Mouse (Mus musculus): ENCODE measurements around the gene Uaca.
"Not testable (repeated sequence)": the region's sequence is repeated elsewhere in the genome, so short reads cannot be mapped to it uniquely, and the experiment has no call there.

The Uaca gene

DNA sequence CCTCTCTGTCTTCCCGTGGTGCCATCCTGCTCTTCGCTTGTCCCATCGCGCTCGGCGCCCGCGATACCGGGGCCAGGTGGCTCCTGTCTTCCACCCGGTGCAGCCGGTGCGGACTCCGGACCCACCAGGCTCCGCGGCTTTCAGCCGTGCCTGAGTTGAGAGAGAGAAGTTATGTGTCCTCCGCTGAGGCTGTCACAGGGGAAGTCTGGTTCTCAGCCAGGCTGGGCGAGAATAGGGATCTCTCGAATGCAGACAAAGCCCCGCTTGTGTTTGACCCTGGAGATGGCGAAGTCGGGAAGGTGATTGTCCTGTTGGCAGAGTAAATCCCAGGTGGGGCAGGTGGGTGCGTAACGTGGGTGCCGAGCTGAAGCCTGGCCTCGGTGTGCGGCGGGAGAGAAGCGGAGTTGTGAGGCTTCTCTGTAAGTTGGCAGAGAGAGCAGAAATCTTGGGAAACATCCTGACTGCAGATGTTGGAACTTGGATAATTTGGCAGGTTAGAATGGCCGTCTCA lies 554 bp downstream of the Uaca start:
- no peak for DNase-seq (ENCODE audit: low read depth, low spot score)

DNA sequence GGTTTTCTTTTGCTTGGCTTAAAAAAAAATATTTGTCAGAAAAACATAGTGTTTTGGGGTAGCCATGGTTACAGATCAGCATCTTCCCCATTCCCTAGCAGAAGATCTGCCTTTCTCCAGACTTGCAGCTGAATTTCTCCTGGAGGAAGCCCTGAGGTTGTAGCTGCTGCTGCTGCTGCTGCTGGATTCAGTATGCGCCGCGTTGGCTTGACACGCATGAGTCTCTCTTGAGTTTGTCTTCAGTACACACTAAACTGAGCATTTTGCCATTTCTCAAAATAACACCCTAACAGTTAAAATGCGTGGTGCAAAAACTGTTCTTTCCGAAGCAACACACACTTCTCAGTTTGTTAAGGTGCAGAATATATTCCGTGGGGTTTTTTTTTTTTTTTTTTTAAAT lies 1.7 kb downstream of the Uaca start:
- no peak for DNase-seq (ENCODE audit: low read depth, low spot score)

DNA sequence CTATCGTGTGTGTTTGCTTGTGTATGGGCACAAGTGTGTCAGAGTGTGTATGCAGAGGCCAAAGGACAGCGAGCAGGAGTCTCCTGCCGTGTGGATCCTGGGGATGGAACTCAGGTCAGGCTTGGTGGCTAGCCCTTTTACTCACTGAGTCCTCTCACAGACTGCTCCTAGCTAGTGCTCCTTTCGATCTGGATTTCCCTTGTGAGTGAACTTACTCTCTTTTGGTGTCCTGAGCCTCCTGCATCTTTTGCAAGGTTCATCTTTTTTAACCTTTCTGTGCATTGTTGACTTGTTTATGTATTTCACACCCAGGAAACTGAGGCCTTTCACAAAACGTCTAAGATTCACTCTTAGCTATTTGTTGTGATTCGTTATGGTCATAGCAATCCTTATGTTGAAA lies 2.8 kb downstream of the Uaca start:
- no peak for DNase-seq (ENCODE audit: low read depth, low spot score)

DNA sequence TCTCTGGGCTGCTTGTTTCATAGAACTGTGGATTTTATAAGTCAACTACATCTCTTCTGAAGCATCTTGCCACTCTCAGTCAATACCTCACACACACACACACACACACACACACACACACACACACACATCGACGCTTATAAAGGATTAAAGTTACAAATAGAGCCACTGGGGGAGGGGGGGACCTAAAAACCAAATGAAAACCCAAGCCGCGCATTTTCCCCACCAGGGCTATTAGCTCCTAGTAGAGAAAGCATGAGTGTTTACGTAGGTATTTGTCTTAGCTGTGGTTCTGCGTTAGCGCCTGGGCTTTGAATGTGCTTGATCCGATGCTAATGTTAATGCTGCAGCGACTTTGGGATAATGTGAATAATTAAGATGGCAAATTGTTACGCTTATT lies 4.7 kb downstream of the Uaca start:
- no peak for DNase-seq (ENCODE audit: low read depth, low spot score)

DNA sequence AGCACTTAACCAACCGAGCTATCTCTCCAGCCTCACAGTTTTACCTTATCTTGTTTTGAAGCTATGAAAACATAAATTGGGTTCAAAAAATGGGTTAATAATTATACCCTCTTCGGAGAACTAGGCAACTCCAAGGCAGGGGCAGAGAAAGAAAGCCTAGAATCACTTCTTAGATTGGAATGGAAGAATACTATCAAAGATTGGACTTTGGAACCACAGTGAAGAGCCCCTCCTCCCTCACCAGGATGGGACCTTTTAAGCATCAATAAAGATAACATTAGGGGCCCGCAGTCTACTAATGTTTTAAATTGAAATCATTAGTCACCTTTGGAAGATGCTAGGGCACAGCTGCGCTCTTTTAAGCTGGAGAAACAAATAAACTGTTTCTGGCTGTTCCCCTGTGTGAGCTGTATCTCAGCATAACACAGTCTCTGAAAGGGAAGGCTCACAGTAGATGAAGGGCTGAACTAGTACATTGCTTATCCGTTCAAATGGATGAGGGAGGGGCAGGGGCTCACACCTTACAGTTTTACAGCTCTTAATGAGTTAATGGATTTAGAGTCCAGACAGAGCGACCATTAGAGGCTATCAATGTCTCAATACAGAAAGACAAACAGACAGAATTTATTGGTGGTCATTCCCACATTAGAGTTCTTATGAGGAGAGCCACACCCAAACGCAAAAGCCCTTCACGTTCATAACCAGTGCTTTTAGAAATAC lies 6.5 kb downstream of the Uaca start:
- no peak for DNase-seq (ENCODE audit: low read depth, low spot score)

DNA sequence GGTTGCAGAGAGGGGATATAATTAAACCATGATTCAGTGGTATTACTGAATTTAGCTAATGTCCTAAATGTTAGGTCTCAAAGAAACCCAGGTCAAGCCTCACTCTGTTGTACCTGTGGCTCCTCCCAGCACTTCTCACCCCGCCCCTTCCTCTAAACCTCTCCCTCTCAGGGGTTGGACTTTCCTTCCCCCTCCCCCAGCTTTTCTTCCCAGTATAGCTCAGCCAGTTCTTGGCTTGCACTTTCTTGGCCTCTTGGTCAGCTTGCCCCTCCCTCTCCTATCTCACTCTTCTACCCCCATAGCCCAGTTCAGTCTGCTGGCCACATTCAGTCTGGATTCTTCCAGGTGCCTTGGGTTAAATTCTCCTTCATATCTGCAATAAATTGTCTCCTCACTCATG lies 7.4 kb downstream of the Uaca start:
- no peak for DNase-seq (ENCODE audit: low read depth, low spot score)

DNA sequence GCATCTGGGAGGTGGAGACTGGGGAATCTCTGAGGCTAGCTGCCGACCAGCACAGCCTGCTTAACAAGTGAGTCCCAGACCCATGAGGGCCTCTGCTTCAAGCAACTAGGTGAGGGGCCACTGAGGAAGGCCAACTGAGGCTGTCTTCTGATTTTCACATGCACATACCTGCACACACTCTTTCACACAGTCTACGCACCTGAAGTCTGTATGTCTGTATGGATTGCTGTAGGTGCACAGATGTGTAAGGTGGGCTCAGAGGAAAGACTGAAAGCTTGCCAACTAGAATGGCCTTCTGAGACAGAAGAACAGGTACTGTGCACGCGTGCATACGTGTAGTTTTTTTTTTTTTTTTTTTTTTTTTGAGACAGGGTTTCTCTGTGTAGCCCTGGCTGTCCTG lies 8.0 kb downstream of the Uaca start:
- DNase-seq (ENCODE audit: low read depth, low spot score) = no peak

DNA sequence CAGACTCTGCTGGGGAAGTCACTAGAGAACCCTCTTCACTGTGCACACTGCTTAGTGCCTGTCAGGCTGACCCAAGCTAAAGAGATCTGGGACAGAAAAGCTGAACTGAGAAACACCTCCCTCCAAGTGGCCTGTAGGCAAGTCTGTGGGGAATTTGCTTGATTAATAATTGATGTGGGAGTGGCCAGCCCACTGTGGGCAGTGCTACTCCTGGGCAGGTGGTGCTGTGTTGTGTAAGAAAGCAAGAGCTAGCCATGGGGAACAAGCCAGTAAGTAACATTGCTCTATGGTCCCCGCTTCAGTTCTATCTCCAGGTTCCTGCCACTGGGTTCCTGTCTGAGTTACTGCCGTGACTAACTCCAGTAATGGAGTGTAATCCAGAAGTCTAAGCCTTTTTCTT lies 11.7 kb downstream of the Uaca start:
- no peak for DNase-seq (ENCODE audit: low read depth, low spot score)

DNA sequence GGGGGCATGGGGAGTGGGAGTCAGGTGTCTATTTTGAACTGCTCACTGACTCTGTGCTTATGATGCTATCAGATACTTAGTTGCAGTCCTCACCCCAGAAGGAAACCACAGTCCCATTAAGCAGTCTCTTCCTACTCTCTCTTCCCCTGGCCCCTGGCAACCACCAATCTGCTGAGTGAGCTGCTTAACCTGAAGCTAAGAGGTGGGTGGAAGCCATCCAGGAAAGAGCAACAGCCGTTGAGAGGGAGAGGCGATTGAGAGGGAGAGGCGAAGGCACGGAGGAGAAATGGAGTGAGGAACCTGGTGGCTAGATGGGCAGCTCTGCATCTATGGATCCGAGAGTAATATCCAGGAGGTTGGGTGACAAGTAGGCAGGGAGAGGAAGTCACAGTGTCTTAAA lies 13.7 kb downstream of the Uaca start:
- DNase-seq (ENCODE audit: low read depth, low spot score) = no peak

DNA sequence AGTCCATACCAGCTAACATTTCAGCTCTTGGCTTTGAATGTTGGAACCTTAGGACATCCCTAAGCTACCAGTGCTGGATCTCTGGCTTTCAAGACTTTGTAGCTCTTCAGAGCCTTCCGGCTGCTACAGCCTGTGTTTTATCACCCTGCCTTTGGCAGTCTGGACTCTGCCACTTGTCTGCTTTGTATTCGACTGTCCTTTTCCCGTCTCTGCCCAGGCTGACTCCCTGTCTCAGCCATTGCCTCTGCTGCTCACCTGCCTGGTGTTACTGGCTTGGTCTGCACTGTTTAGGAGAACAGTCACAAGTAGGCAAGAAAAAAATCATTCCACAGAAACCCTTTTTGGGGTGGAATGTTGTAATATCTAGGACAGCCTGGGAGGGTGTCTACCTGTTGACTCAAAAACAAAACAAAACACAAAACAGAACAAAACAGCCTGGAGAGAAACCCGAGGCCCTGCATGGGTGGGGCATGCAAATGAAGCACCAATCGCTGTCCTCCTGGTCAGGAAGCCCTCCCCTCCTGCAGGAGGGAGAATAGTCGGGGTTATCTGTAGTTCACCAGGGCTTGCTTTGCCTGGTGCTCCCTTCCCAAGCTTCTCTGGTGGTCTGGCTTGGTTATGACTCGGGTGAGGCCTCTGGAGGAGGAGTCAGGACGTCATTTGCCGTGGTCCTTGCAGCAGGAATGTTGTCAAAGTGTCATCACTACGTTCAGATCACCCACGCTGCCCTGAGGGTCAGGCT lies 19.0 kb downstream of the Uaca start:
- no peak for DNase-seq (ENCODE audit: low read depth, low spot score)

DNA sequence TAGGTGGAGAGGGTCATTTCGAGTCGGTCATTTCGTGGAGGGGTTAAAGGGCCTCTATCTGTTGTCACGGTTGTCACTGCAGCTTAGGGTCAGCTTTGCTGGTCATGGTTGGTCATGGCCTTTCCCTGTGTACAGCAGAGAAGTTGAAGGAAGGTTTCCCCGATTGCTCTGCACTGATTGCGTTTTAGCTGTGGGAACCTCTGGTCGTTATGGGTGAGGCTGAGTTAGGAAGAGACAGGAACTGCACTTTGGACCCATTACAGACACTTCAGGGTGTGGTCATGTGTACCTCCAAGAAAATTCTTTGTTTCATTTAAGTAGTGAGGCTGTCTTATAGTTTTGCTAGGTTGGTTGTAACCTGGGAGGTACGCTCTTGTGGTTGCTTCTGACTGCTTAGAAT lies 21.2 kb downstream of the Uaca start:
- no peak for DNase-seq (ENCODE audit: low read depth, low spot score)

DNA sequence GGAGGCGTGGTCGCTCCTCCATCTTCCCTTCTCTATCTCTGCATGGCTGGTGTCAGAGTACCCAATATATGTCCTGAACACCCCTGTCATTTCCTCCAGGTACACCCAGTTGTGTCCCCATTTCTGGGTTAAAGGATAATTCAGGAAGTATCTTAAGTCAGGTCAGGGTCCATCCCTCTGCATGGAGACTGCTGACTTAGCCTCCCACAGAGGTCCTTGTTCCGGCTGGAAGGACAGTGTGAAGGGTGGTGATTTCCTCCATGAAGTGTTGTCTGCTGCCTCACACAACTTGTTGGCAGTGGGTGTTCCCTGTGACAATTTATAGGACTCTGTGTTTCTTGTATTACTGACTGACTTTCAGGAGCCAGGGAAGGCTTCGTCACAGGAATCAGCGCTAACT lies 23.2 kb downstream of the Uaca start:
- no peak for DNase-seq (ENCODE audit: low read depth, low spot score)

DNA sequence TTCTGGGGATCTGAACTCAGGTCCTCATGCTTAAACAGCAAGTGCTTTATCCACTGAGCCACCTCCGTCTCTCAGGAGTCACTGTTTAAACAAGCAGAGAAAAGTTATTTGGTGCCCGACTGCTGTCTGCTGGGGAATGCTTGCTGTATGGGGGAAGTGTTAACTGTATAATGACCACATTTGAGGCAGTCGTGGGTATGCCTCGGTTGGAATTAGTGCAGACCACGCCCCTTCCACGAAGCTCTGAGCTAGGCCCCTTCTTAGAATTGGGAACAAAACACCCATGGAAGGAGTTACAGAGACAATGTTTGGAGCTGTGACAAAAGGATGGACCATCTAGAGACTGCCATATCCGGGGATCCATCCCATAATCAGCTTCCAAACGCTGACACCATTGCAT lies 24.2 kb downstream of the Uaca start:
- not testable (repeated sequence) for DNase-seq (ENCODE audit: low read depth, low spot score)

DNA sequence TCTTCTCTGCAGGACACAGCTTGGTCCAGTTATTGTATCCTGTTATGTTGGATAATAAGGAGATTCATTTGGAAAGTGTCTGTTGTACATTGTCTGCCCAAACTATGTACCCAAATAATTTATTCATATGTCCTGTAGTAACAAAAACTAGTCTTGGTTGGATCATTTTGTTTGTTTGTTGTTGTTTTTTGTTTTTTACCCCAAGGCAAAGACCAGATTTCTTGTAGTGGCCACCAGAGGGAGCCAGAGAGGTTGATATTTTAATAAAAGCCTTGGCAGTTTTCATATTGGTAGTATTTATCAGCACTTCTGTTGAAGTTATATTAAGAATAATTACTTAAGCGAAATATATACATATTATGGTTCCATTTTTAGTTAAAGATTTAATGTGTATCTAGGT lies 25.0 kb downstream of the Uaca start:
- no peak for DNase-seq (ENCODE audit: low read depth, low spot score)

DNA sequence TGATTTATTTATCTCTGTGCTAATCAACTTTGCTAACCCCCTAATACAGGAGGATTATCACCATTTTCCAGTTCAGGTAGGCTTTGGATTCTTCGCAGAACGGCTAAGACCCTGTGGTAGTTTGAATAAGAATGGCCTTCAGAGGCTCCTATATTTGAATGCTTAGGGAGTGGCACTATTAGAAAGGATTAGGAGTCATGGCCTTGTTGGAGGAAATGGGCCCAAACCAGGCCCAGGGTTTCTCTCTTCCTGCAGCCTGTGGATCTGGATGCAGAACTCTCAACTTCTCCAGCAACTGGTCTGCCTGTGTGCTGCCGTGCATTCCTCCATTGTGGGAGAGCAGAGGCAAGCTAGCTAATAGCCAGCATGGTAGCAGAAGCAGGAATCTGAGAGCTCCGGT lies 27.2 kb downstream of the Uaca start:
- no peak for DNase-seq (ENCODE audit: low read depth, low spot score)

DNA sequence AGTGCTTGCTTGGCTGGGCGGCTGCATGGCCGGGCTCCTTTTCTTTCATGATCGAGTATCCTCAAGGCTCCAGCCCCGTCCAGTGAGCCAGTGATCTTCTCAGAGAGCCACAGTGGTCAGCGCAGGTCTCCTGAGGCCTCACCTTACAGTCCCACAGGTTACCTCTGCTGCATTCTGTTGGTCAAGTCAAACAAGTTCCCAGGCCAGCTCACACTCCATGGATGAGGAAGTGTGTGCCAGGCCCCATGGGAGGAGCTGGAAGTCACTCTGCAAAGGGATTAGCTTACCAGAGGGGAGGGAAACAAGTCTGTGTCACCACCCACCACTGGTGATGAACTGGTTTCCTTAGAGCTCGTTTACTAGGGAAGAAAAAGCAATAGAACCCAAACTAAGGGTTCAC lies 28.3 kb downstream of the Uaca start:
- no peak for DNase-seq (ENCODE audit: low read depth, low spot score)

DNA sequence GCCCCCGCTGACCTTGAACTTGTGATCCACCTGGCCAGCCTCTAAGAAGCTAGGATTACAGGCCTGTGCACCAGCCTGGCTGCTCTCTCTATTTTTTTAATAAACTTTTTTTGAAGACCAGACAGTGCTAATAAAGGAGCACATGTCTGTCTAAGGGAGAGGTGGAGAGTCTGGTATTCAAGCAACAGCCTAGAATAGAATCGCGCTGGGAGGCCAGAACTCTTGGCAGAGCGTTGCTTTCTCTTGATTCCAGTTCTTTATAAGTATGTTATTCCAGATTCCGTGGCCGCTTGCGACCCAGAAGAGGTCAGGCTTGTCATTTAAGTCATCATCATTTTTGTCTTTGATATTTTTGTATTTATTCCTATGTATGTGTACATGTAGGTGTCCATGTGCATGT lies 31.2 kb downstream of the Uaca start:
- DNase-seq (ENCODE audit: low read depth, low spot score) = no peak

DNA sequence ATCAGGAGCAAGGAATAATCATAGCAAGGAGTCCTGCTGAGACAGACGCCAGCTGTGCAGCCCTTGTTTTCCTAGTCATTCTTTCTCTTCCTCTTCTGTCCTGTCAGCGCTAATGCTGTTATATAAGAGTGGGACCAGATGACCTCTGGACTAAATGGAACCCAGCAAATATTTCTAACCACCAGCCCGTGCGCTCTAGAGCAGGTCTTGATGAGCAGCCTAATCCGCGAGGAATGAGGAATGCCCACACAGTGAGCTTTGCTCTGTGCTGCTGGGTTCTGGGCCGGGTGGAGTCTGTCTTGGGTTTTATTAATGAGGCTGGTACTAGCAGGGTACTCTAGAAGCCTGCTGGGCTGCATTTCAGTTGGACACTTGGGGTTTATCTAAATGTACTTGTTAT lies 32.4 kb downstream of the Uaca start:
- DNase-seq (ENCODE audit: low read depth, low spot score) = no peak

DNA sequence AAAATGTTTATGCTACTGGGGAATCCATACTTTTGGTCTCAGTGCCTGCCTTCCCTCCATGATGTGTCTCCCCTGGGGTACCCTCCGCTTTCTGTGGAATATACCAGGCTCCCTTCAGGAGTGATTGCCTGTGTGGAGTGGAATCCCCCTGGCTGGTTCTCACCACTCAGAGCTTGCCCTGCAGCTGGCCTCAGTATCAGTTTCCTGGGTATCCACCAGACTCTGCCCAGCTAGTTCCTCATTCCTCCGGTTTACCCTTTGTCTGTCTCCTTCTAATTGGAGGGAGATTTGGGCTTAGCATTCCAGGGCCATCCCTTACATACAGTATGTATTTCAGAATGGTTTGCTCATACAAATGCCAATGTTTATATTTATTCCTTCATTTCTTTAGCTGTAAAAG lies 33.9 kb downstream of the Uaca start:
- no peak for DNase-seq (ENCODE audit: low read depth, low spot score)

DNA sequence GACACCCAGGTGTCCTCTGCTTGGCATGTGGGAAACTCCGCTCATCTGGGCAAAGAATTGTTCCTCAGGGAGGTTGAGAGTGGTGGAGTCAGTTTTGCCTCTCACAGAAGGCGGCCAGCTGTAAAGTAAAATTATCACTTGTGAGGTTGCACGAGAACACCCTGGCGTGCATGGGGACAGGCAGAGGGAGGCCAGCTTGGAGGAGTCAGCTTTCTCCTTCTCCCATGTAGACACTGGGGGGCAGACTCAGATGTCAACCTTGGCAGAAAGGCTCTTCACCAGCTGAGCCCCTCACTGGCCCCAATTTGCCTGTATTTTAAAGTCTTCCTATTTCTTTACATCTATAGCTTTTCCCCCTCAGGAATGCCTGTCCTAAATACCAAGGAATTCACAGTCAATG lies 35.3 kb downstream of the Uaca start:
- no peak for DNase-seq (ENCODE audit: low read depth, low spot score)

DNA sequence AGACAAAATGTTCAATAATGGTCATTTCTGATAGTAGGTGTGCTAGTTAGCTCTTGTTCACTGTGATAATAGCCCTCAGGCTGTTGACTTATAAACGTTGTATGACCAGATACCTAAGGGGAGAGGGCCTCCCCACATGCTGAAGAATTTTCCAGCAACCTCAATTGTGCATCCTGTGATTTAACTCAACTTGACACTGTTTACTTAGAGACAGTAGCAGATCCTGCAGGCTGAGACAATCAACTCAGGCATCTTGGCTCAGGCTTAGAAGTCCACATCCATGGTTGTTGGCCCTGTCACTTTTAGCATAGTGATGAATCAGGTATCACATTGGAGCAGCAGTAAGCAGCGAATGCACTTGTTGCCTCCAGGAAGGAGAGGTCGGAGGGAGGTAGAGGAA lies 35.7 kb downstream of the Uaca start:
- DNase-seq (ENCODE audit: low read depth, low spot score) = no peak

DNA sequence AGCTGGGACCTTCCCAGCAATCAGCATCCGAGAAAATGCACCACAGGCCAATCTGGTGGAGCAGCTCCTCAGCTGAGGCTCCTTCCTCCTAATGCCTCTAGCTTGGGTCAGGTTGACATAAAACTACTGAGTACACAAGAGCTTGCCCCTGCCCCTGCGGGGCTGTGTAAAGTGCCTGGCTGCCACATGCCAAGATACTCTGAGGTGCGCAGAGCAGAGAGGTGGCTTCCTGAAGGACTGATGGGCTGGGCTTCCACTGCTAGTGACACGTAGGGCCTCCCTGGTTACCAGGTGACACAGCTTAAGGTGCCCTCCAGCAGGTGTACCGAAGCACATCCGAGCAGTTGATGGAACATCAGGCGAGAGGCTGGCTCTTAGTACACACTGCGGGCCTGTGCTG lies 37.9 kb downstream of the Uaca start:
- no peak for DNase-seq (ENCODE audit: low read depth, low spot score)

DNA sequence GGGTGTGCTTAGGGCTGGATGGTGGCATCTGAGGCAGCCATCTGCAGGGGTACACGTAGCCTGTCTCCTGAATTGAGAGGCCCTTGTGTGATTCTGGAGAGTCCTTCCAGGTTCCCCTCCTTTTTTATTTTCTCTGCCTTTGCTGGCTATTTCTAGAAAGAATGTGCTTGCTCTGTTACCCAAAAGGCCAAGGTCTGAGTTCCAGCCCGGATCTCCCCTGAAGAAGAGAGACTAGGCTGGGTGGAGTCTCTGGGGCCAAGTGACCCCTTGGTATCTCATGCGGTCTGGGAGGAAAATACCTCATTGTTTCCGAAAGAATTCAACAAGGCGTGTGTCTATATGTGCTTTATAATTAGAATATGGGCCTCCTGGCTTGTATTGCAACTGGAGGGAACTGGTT lies 41.8 kb downstream of the Uaca start:
- DNase-seq (ENCODE audit: low read depth, low spot score) = no peak

DNA sequence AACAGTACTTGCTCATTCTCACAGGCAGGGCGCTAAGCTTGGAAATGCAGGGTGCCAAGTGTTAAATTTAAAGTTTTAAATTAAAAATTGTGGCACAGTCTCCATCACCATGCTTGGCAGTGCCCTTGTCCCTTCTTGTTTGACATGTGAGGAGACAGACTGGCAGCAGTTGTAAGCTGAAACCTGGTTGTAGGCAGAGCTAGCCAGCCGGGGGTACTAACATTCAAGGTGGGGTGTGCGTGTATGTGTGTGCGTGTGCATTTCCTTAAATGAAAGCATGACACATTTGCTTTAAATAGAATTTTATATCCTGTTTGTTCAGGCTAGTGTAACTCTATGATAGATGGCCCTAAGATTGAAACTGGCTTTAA lies 42.7 kb downstream of the Uaca start:
- no peak for DNase-seq (ENCODE audit: low read depth, low spot score)
